ENCODE assay signal across 21 mouse cellular contexts in the genomic region with DNA sequence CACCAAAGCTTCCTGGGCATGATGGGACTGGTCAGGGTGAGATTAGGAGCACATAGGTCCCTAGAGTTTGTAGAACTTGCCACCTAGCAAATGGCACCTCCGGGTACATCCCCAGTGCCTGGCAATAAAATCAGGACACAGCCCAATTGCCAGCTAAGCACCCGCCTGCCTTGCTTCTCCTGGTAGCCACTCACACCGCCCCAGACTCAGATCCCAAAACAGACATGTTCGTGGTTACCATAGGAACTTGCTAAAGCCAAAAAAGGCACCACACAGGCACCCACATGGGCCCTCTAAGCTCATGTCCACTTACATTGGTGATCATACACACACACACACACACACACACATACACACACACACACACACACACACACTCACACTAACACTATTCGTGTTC. TPM values are rescaled to one million over a fixed set of nuclear protein-coding genes. Genes with fewer than 3 reads are reported as not detected.
A peak's percentile ranks its signal among the peaks of the same experiment; 100 is the strongest.
DNase-seq lines count a peak whose midpoint lies in the region; ATAC-seq lines count a peak whose summit lies in the region.
"Had no signal": no experiment of that assay in that cellular context is flagged by ENCODE, and none has a peak within 500 bp of the region (broad histone marks: within the 10 kb centered on the region; RNA-seq: fewer than 3 reads in every experiment).

No protein-coding gene starts in this region.

- intact Hi-C loops in left cerebral cortex, postnatal 14 days (cut with DNase I), result no loop called here
- intact Hi-C loops in left cerebral cortex, postnatal 10 days (cut with DNase I), result no loop called here

- peak; percentile 39 for ATAC-seq in frontal cortex, adult (ENCODE audit: low TSS enrichment)
- ATAC-seq: activated CD4-positive, CD25-positive, alpha-beta regulatory T cell, adult 4 months; CD4-positive, CD25-positive, alpha-beta regulatory T cell, adult 4 months; forebrain, embryonic 14.5 days; forebrain, embryonic 16.5 days had no signal

- DNase-seq in frontal cortex, postnatal 25 days (ENCODE audit: low spot score in 2 of 2), result no peak
- peak; percentile 39 to 52 for DNase-seq in left cerebral cortex, postnatal 14 days (ENCODE audit: low spot score in 2 of 2)
- DNase-seq in left cerebral cortex, postnatal 10 days (ENCODE audit: extremely low spot score in 1 of 2, low spot score in 2 of 2), result no peak
- peak; percentile 49 to 63 for DNase-seq in right cerebral cortex, postnatal 10 days (ENCODE audit: low spot score in 2 of 2)
- DNase-seq in right cerebral cortex, adult 2 months (ENCODE audit: low spot score in 2 of 2), result no peak
- peak; percentile 71 for DNase-seq in brain, adult 2 months (ENCODE audit: low read depth, low spot score)
- no peak for DNase-seq in adrenal gland, postnatal 10 days
- DNase-seq: adrenal gland, adult 8-10 months; adrenal gland, postnatal 25 days; B cell, adult 2 months; cerebellum, adult 11-12 months; cerebellum, adult 2 months; cerebellum, adult 9-10 months; cerebellum, postnatal 10 days; cerebellum, postnatal 25 days; embryo, embryonic 11 days had no signal

RNA-seq across cellular contexts. Expression of gene Rap1gap2, which starts 51.8 kb away (rescaled TPM):
- total RNA-seq in left cerebral cortex, postnatal 14 days (2021), result 100 to 1,000 TPM; 179 to 181 TPM
- total RNA-seq in left cerebral cortex, postnatal 10 days (2021), result 100 to 1,000 TPM; 135 to 139 TPM
- 10 to 100 TPM; 10.8 to 13.2 TPM for total RNA-seq in adrenal gland, postnatal 10 days (2021)

Comparison
In these comparisons a context has a peak if more than half of its experiments do, and no peak if none do; other contexts are left out.
1. DNase-seq: peak in left cerebral cortex, postnatal 14 days (2 of 2), right cerebral cortex, postnatal 10 days (2 of 2) and brain, adult 2 months (single experiment); none in frontal cortex, postnatal 25 days (0 of 2), left cerebral cortex, postnatal 10 days (0 of 2), right cerebral cortex, adult 2 months (0 of 2) and adrenal gland, postnatal 10 days (single experiment).
2. RNA of gene Rap1gap2, which starts 51.8 kb away (total RNA-seq): 179 to 181 TPM in left cerebral cortex, postnatal 14 days and 135 to 139 TPM in left cerebral cortex, postnatal 10 days; 10.8 to 13.2 TPM in adrenal gland, postnatal 10 days; every median in the first group is over 4 times any median in the second.